Mouse (Mus musculus) erythroblast, embryonic 14.5 days (primary cell): ENCODE data around the gene Olfr766-ps1. TPM values are rescaled to one million over a fixed set of nuclear protein-coding genes. Genes with fewer than 3 reads are reported as not detected.

Source experiments
- H3K27me3 ChIP-seq: 2 replicates; pipeline ENCODE4 v1.6.1; 2012; ENCODE audit warnings: inconsistent platforms; ENCODE audit not compliant: control insufficient read depth
- H3K36me3 ChIP-seq: 2 replicates; pipeline ENCODE4 v1.6.1; 2012; ENCODE audit warnings: mild to moderate bottlenecking, inconsistent platforms; ENCODE audit not compliant: control insufficient read depth
- H3K4me1 ChIP-seq: 2 replicates; pipeline ENCODE4 v1.6.1; 2012; ENCODE audit warnings: inconsistent platforms; ENCODE audit not compliant: control insufficient read depth
- H3K4me3 ChIP-seq: replicated peaks from 2 replicates; pipeline ENCODE3; 2012; ENCODE audit warnings: moderate library complexity, mild to moderate bottlenecking, inconsistent platforms
- H3K9me3 ChIP-seq: 2 replicates; pipeline ENCODE4 v1.6.1; 2012; ENCODE audit warnings: low read length, inconsistent platforms, mixed read lengths; ENCODE audit not compliant: control insufficient read depth
- GATA1 ChIP-seq: IDR thresholded peaks from 2 replicates; pipeline ENCODE4 v1.6.1; 2012; ENCODE audit warnings: low read length, inconsistent platforms, mixed read lengths
- TAL1 ChIP-seq: IDR thresholded peaks from 3 replicates; pipeline ENCODE4 v1.6.1; 2012; ENCODE audit warnings: low read length, inconsistent platforms, mixed read lengths
- polyA plus RNA-seq: library from polyadenylated mRNA; stranded (reverse); fragments of >175 nt; gene quantifications from 2 replicates; pipeline ENCODE4 v1.2.3, GENCODE M21; 2012

The Olfr766-ps1 gene
- polyA plus RNA-seq, 1 experiment, result not detected

GRCm38 (mm10) chr10:129026018-129026662 lies 42.6 kb downstream of the Olfr766-ps1 start:
- Histone ChIP-seq H3K36me3 (no peaks in the 10 kb centered on the region), H3K4me3 (no peak overlapping the region), H3K4me1 (no peaks in the 10 kb centered on the region), H3K9me3 (no peaks in the 10 kb centered on the region), H3K27me3 (no peaks in the 10 kb centered on the region)
- no peak for TF ChIP-seq GATA1
- no peak for TF ChIP-seq TAL1

DNA sequence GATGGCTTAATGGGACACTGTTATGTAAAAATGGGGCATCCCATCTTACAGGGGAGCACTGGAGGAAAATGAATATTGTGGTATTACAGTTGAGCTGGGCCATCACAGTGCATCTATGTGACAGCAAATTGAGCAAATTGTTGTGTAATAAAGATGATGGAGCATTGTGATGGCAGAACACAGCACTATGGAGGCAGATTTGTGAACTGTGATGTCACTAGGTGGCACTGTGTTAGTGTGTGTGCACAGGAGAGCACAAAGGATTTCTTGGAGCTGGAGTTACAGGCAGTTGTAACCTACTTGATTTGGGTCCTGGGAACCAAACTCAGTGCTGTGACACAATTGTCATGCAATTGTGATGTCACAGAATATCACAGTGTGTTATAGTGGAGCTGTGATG lies 45.5 kb downstream of the Olfr766-ps1 start:
- no peak for TF ChIP-seq GATA1
- TF ChIP-seq TAL1, result no peak
- H3K36me3 ChIP-seq, result no peaks in the 10 kb centered on the region
- H3K9me3 ChIP-seq, result no peaks in the 10 kb centered on the region

GRCm38 (mm10) chr10:129014477-129014876 lies 54.3 kb downstream of the Olfr766-ps1 start:
- H3K36me3 ChIP-seq, result no peaks in the 10 kb centered on the region
- H3K9me3 ChIP-seq, result no peaks in the 10 kb centered on the region
- no peak overlapping the region for H3K4me3 ChIP-seq
- TF ChIP-seq GATA1, result no peak
- TF ChIP-seq TAL1, result no peak
- no peaks in the 10 kb centered on the region for H3K4me1 ChIP-seq
- H3K27me3 ChIP-seq, result no peaks in the 10 kb centered on the region

More for the DNA sequence above, 45.5 kb downstream of the Olfr766-ps1 start:
- no peaks in the 10 kb centered on the region for H3K27me3 ChIP-seq
- H3K4me1 ChIP-seq, result no peaks in the 10 kb centered on the region
- H3K4me3 ChIP-seq, result no peak overlapping the region

Other genes starting within 250 kb of the Olfr766-ps1 start
- gene Ormdl2, start 247.3 kb downstream of the Olfr766-ps1 start, polyA plus RNA-seq, result 1.3 and 2.2 TPM in 2 replicates
- gene Gdf11, start 177.3 kb downstream of the Olfr766-ps1 start, polyA plus RNA-seq, result not detected in 2 replicates
- 0.04 and 0.21 TPM in 2 replicates for gene Cd63, start 168.0 kb downstream of the Olfr766-ps1 start, polyA plus RNA-seq
- 0.06 and 0.17 TPM in 2 replicates for gene Rdh5, start 146.1 kb downstream of the Olfr766-ps1 start, polyA plus RNA-seq
- gene Bloc1s1, start 144.9 kb downstream of the Olfr766-ps1 start, polyA plus RNA-seq, result 16.6 and 25.2 TPM in 2 replicates
- 0.07 TPM in 1 of 2 replicates, not detected in the other for gene Itga7, start 135.2 kb downstream of the Olfr766-ps1 start, polyA plus RNA-seq
- gene Mettl7b, start 108.0 kb downstream of the Olfr766-ps1 start, polyA plus RNA-seq, result not detected in 2 replicates
- gene Olfr9, start 79.5 kb downstream of the Olfr766-ps1 start, polyA plus RNA-seq, result not detected in 2 replicates
- not detected in 2 replicates for gene Olfr763, start 58.2 kb downstream of the Olfr766-ps1 start, polyA plus RNA-seq
- not detected in 2 replicates for gene Olfr764-ps1, start 29.1 kb downstream of the Olfr766-ps1 start, polyA plus RNA-seq
- gene Olfr765, start 19.0 kb downstream of the Olfr766-ps1 start, polyA plus RNA-seq, result not detected in 2 replicates
- gene Olfr767, start 13.9 kb upstream of the Olfr766-ps1 start, polyA plus RNA-seq, result not detected in 2 replicates
- not detected in 2 replicates for gene Olfr768, start 30.4 kb upstream of the Olfr766-ps1 start, polyA plus RNA-seq
- gene Olfr769, start 48.9 kb upstream of the Olfr766-ps1 start, polyA plus RNA-seq, result not detected in 2 replicates
- not detected in 2 replicates for gene Olfr770, start 70.0 kb upstream of the Olfr766-ps1 start, polyA plus RNA-seq
- not detected in 2 replicates for gene Olfr771, start 95.8 kb upstream of the Olfr766-ps1 start, polyA plus RNA-seq
- gene Olfr772, start 108.9 kb upstream of the Olfr766-ps1 start, polyA plus RNA-seq, result not detected in 2 replicates
- gene Olfr773, start 118.4 kb upstream of the Olfr766-ps1 start, polyA plus RNA-seq, result not detected in 2 replicates
- not detected in 2 replicates for gene Olfr774, start 167.2 kb upstream of the Olfr766-ps1 start, polyA plus RNA-seq
- 0.01 TPM in 1 of 2 replicates, not detected in the other for gene Olfr775, start 179.4 kb upstream of the Olfr766-ps1 start, polyA plus RNA-seq
- 0.06 TPM in 1 of 2 replicates, not detected in the other for gene Olfr776, start 190.2 kb upstream of the Olfr766-ps1 start, polyA plus RNA-seq
- gene Olfr777, start 202.5 kb upstream of the Olfr766-ps1 start, polyA plus RNA-seq, result 0.04 TPM in 1 of 2 replicates, not detected in the other
- not detected in 2 replicates for gene Olfr780, start 249.1 kb upstream of the Olfr766-ps1 start, polyA plus RNA-seq